Mouse (Mus musculus): Measurements from ENCODE around the gene Eri3. TPM values are rescaled to one million over a fixed set of nuclear protein-coding genes. Genes with fewer than 3 reads are reported as not detected.

Eri3 gene
- polyA plus RNA-seq, 1 experiment from 2014 or later = 108 TPM

GRCm38 (mm10) chr4:117624660-117625059 lies 74.5 kb downstream of the Eri3 start:
- no peak for ATAC-seq
- in situ Hi-C loops (cut with MboI; ENCODE audit: low pct_unique_long_range_greater_than_20kb) = no loop called here
- DNase-seq (ENCODE audit: low read depth, low spot score) = no peak
- no peak for TF ChIP-seq CTCF (IDR thresholded peaks at IDR 0.05)
- no peaks in the 10 kb centered on the region for H3K27me3 ChIP-seq
- ChIA-PET POLR2A (interaction anchor here (0.8 kb wide), 1 partner anchor 10 kb away, joined by 3 read pairs; no protein-coding TSS in a partner anchor), CTCF (no interaction called here)

DNA sequence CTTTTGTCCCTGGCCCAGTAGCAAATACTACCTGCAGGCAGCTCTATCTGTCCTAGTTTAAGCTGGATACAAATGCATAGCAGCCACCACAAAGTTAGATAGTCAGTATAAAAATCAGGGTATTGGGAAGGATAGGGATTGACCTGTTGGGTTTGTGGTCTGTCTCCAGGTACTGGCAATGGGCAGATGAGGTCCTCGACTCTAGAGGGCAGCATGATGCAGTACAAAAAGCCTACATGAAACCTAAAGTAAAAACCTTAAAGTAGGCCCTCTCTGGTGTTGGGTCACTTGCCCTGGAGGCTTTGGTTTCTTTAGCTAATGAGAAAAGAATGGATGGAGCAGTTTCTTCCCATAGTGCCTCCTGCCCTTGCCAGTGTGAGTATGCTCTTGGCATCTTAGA lies 78.3 kb downstream of the Eri3 start:
- DNase-seq (ENCODE audit: low read depth, low spot score) (no peak), ATAC-seq (no peak)
- POLR2A ChIA-PET = no interaction called here
- in situ Hi-C loops (cut with MboI; ENCODE audit: low pct_unique_long_range_greater_than_20kb) = no loop called here
- H3K27me3 ChIP-seq = no peaks in the 10 kb centered on the region
- CTCF ChIA-PET = interaction anchor here (1.3 kb wide), 2 partner anchors 12 kb away, joined by 3 to 5 read pairs; no protein-coding TSS in a partner anchor
- TF ChIP-seq CTCF (IDR thresholded peaks at IDR 0.05) = no peak

- in situ Hi-C loops (cut with MboI; ENCODE audit: low pct_unique_long_range_greater_than_20kb) = no loop called here
- ATAC-seq = no peak
- TF ChIP-seq CTCF (IDR thresholded peaks at IDR 0.05) = no peak
- DNase-seq (ENCODE audit: low read depth, low spot score) = no peak
- H3K27me3 ChIP-seq = no peaks in the 10 kb centered on the region
- CTCF ChIA-PET = no interaction called here
- POLR2A ChIA-PET = no interaction called here
Measured at GRCm38 (mm10) chr4:117630053-117630670, 80.0 kb downstream of the Eri3 start.

- ATAC-seq (no peak), DNase-seq (ENCODE audit: low read depth, low spot score) (no peak)
- H3K27me3 ChIP-seq = no peaks in the 10 kb centered on the region
- POLR2A ChIA-PET = no interaction called here
- CTCF ChIA-PET = no interaction called here
- no peak for TF ChIP-seq CTCF (IDR thresholded peaks at IDR 0.05)
- in situ Hi-C loops (cut with MboI; ENCODE audit: low pct_unique_long_range_greater_than_20kb) = no loop called here
Measured at GRCm38 (mm10) chr4:117633527-117633926, 83.4 kb downstream of the Eri3 start.

GRCm38 (mm10) chr4:117634642-117635041 lies 84.5 kb downstream of the Eri3 start:
- no peaks in the 10 kb centered on the region for H3K27me3 ChIP-seq
- TF ChIP-seq CTCF (IDR thresholded peaks at IDR 0.05) = no peak
- no peak for ATAC-seq
- no peak for DNase-seq (ENCODE audit: low read depth, low spot score)
- in situ Hi-C loops (cut with MboI; ENCODE audit: low pct_unique_long_range_greater_than_20kb) = no loop called here
- ChIA-PET POLR2A (interaction anchor here (1.3 kb wide), 1 partner anchor 10 kb away, joined by 3 read pairs; no protein-coding TSS in a partner anchor), CTCF (interaction anchor here (0.7 to 1.4 kb wide), 2 partner anchors 11 to 19 kb away, joined by 3 to 4 read pairs; no protein-coding TSS in a partner anchor)

- POLR2A ChIA-PET = no interaction called here
- no peak for TF ChIP-seq CTCF (IDR thresholded peaks at IDR 0.05)
- in situ Hi-C loops (cut with MboI; ENCODE audit: low pct_unique_long_range_greater_than_20kb) = no loop called here
- DNase-seq (ENCODE audit: low read depth, low spot score) (no peak), ATAC-seq (no peak)
- CTCF ChIA-PET = no interaction called here
- H3K27me3 ChIP-seq = no peaks in the 10 kb centered on the region
Measured at GRCm38 (mm10) chr4:117636152-117636551, 86.0 kb downstream of the Eri3 start.

DNA sequence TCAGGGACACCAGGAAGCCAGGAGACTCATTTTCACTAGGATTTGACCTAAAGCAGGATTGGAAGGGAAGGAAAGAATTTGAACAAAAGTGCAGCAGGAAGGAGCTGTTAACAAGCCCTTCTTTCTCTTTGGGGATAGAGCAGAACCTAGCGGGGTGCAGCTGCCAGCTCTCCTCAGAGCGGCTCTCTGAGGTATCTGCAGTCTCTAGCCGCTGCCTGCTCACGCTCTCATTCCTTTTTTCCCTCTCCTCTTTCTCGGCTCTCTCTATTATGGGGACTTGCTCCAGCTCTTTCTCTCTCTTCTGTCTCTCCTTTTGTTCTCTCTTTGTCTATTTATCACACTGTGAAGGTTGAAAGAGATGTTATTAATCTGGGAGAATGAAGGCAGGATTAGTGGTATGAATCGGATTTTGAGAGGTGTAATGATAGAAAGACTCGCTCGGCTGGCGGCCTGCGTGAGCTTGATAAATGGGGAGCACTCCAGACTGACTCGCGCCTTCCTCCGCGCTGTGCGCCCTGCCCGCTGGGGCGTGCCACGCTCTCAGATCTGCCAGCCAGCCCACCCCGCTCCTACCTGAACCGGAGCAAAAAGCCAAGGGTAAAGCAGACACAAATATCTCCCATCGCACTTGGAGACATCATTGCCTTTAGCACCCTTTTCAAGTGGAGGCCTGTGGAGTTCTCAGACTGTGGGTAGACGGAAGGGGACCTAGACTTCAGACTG lies 86.9 kb downstream of the Eri3 start:
- no peak for TF ChIP-seq CTCF (IDR thresholded peaks at IDR 0.05)
- H3K27me3 ChIP-seq = no peaks in the 10 kb centered on the region
- ChIA-PET POLR2A (no interaction called here), CTCF (no interaction called here)
- in situ Hi-C loops (cut with MboI; ENCODE audit: low pct_unique_long_range_greater_than_20kb) = no loop called here
- no peak for ATAC-seq
- no peak for DNase-seq (ENCODE audit: low read depth, low spot score)

DNA sequence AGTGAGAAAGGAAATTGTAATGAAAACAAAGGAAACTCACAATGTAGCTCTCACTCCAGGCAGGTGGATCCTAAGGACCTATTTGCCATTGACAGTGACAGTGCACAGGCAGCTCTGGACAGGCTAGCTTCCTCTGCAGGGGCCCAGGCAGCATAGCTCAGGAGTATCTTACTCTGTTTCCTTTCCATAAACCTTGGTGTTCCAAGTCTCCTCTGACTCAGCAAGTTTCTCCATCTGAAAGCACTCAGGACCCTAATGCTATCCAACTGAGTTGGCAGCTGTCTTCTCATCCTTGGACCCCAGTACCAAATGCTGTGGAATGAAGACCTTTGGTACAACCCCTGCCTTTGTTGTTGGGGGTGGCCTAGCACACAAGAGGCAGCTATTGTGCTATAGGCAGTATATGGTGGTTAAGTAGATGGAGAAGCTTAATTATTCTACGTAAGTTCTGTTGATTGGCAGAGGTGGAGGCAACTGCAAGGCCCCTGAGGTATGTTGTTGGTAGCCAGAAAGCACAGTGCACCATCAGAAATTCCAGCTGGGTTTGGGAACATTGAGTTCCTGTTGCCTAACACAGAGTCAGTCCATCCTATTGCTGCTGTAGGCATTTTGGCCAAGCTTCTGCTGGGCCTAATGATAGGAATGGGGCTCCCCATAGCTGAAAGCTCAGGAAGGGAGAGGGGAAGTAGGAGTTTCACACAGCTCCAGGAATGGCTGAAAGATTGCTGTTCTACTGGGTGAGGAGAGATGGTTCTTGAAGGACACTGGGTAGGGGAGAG lies 90.9 kb downstream of the Eri3 start:
- TF ChIP-seq CTCF (IDR thresholded peaks at IDR 0.05) = no peak
- POLR2A ChIA-PET = no interaction called here
- in situ Hi-C loops (cut with MboI; ENCODE audit: low pct_unique_long_range_greater_than_20kb) = no loop called here
- CTCF ChIA-PET = interaction anchor here (1.0 kb wide), 1 partner anchor 9 kb away, joined by 3 read pairs; no protein-coding TSS in a partner anchor
- no peak for ATAC-seq
- no peaks in the 10 kb centered on the region for H3K27me3 ChIP-seq
- DNase-seq (ENCODE audit: low read depth, low spot score) = no peak

GRCm38 (mm10) chr4:117641804-117642203 lies 91.6 kb downstream of the Eri3 start:
- no peak for ATAC-seq
- no peak for DNase-seq (ENCODE audit: low read depth, low spot score)
- POLR2A ChIA-PET = no interaction called here
- CTCF ChIA-PET = interaction anchor here (0.7 kb wide), 1 partner anchor 20 kb away, joined by 3 read pairs; no protein-coding TSS in a partner anchor
- no peak for TF ChIP-seq CTCF (IDR thresholded peaks at IDR 0.05)
- in situ Hi-C loops (cut with MboI; ENCODE audit: low pct_unique_long_range_greater_than_20kb) = no loop called here
- H3K27me3 ChIP-seq = no peaks in the 10 kb centered on the region

- no peaks in the 10 kb centered on the region for H3K27me3 ChIP-seq
- in situ Hi-C loops (cut with MboI; ENCODE audit: low pct_unique_long_range_greater_than_20kb) = no loop called here
- DNase-seq (ENCODE audit: low read depth, low spot score) = no peak
- TF ChIP-seq CTCF (IDR thresholded peaks at IDR 0.05) = no peak
- POLR2A ChIA-PET = no interaction called here
- CTCF ChIA-PET = interaction anchor here (0.6 to 1.7 kb wide), 2 partner anchors 10 to 375 kb away, joined by 3 to 4 read pairs; no protein-coding TSS in a partner anchor
- ATAC-seq = no peak
Measured at GRCm38 (mm10) chr4:117645031-117645435, 94.9 kb downstream of the Eri3 start.
